Mouse (Mus musculus) heart, embryonic 10.5 days (tissue): Measurements from ENCODE around the gene Lrp10. TPM values are rescaled to one million over a fixed set of nuclear protein-coding genes. Genes with fewer than 3 reads are reported as not detected.

Experiments used
- DNase-seq: peaks from one replicate; pipeline ENCODE4 v3.0.0-alpha.2; 2017; ENCODE audit warnings: low spot score
- H3K27ac ChIP-seq: fragments of 300-500 bp; sonication (generic); 2 replicates; pipeline ENCODE4 v1.5.1; 2016; ENCODE audit warnings: mild to moderate bottlenecking
- H3K27me3 ChIP-seq: fragments of 300-500 bp; sonication (generic); 2 replicates; pipeline ENCODE4 v1.6.1; 2016; ENCODE audit warnings: mild to moderate bottlenecking; ENCODE audit not compliant: poor library complexity, insufficient read depth, severe bottlenecking
- H3K36me3 ChIP-seq: fragments of 300-500 bp; sonication (generic); 2 replicates; pipeline ENCODE4 v1.6.1; 2016; ENCODE audit warnings: mild to moderate bottlenecking, moderate library complexity
- H3K4me1 ChIP-seq: fragments of 300-500 bp; sonication (generic); 2 replicates; pipeline ENCODE4 v1.6.1; 2016; ENCODE audit warnings: mild to moderate bottlenecking
- H3K4me3 ChIP-seq: fragments of 300-500 bp; sonication (generic); 2 replicates; pipeline ENCODE4 v1.5.1; 2016; ENCODE audit warnings: mild to moderate bottlenecking, moderate library complexity
- H3K9me3 ChIP-seq: fragments of 300-500 bp; sonication (generic); 2 replicates; pipeline ENCODE4 v1.6.1; 2016; ENCODE audit warnings: mild to moderate bottlenecking, moderate library complexity
- WGBS: fragments of 180-500 bp; shearing (Covaris S2); methylation state at CpG from one replicate; pipeline ENCODE4 v1.1.7; 2016; 5-methylcytosine and 5-hydroxymethylcytosine counted together
- polyA plus RNA-seq: library from polyadenylated mRNA; unstranded; fragments of >200 nt; fragmentation: Nextera tagmentation; extraction: Ambion mirVana; gene quantifications from 2 replicates; pipeline ENCODE4 v1.2.1, GENCODE M21; 2016

Lrp10 gene
- polyA plus RNA-seq, 1 experiment from 2014 or later = 44.8 TPM

DNA sequence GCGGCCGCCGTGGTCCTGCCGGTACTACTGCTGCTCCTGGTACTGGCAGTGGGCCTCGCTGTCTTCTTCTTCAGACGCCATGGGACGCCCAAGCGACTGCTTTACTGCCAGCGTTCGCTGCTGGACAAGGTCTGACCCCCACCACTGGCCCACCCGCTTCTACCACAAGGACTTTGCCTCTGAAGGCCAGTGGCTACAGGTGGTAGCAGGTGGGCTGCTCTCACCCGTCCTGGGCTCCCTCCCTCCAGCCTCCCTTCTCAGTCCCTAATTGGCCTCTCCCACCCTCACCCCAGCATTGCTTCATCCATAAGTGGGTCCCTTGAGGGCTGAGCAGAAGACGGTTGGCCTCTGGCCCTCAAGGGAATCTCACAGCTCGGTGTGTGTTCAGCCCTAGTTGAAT lies 23.4 kb upstream of the Lrp10 start:
- no peak overlapping the region for H3K4me3 ChIP-seq
- peaks cover 60% of the 10 kb centered on the region for H3K36me3 ChIP-seq
- WGBS = 87% methylated on average over 14 of the region's 14 CpGs
- peaks cover 20% of the 10 kb centered on the region for H3K4me1 ChIP-seq
- H3K27me3 ChIP-seq = no peaks in the 10 kb centered on the region
- H3K27ac ChIP-seq = no peak overlapping the region
- H3K9me3 ChIP-seq = no peaks in the 10 kb centered on the region
- no peak for DNase-seq

DNA sequence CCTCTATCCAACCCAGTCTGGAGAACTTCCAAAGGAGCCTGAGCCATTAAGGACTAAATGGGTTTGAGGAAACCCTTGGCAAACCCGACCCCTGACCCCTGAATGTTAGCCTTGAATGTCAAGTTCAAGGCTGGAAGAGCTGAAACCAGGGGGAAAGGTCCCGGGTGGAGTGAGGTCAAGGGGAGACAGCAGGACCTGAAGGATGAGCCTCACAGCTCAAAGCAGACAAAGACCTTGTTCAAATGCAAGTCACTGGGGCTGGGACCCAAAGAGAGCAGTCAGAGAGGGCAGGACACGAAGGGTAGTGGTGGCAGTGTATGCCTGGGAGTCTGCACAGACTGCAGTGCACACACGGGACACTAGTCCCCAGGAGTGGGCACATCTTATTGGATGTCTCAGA lies 22.6 kb upstream of the Lrp10 start:
- DNase-seq = no peak
- Histone ChIP-seq H3K9me3 (no peaks in the 10 kb centered on the region), H3K27ac (no peak overlapping the region), H3K4me3 (no peak overlapping the region), H3K36me3 (peaks cover 52% of the 10 kb centered on the region), H3K4me1 (peaks cover 23% of the 10 kb centered on the region), H3K27me3 (no peaks in the 10 kb centered on the region)
- 73% methylated on average over 4 of the region's 4 CpGs for WGBS

DNA sequence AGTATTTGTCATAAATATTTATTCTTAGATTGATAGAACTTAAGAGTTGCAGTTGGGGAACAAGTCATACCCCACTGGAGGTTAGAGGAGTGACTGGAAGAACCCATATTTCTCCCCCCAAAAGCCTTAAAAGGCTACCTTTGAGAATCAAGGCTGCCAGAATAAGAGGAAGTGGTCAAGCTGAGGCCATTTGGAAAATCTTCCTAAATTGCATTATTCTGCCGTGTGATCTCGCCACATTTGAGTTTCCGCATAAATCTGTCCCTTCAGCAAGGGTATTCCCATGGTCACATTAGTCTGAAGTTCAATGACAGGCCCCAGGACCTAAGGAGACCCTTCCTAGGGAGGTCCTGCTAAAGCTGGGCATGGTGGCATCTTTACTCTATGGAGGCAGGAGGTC lies 21.4 kb upstream of the Lrp10 start:
- H3K36me3 ChIP-seq = peaks cover 40% of the 10 kb centered on the region
- DNase-seq = no peak
- WGBS = 82% methylated on average over 3 of the region's 3 CpGs
- peak overlapping the region; percentile 26; the same call in 1 of the 2 replicates for H3K27ac ChIP-seq
- H3K4me1 ChIP-seq = peaks cover 23% of the 10 kb centered on the region
- no peak overlapping the region for H3K4me3 ChIP-seq
- no peaks in the 10 kb centered on the region for H3K27me3 ChIP-seq
- no peaks in the 10 kb centered on the region for H3K9me3 ChIP-seq

DNA sequence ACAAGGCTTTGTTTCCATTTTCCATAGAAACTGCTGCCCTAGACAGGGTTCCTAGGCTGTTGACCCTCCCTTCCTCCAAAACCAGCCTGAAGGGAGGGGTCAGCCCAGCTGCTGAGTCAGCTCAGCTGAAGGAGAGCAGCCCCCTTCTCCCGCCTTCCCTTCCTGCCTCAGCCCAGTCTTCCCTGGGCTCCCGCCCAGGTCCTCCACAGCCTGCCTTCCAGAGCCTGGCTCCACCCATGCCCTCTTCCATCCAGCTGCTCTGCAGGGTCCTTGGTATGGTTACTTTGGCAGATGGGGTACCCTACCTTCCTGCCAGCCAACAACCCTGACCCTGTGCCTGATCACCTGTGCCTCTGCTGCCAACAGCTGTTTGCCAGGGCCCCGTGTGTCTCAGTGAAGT lies 20.7 kb upstream of the Lrp10 start:
- Histone ChIP-seq H3K4me3 (0 out of 2 replicates have a peak overlapping the region, but pooled peaks have one; percentile 22), H3K4me1 (peaks cover 23% of the 10 kb centered on the region), H3K27me3 (no peaks in the 10 kb centered on the region), H3K9me3 (no peaks in the 10 kb centered on the region), H3K27ac (peak overlapping the region; percentile 64), H3K36me3 (peaks cover 35% of the 10 kb centered on the region)
- 25% methylated on average over 3 of the region's 3 CpGs for WGBS
- no peak for DNase-seq

DNA sequence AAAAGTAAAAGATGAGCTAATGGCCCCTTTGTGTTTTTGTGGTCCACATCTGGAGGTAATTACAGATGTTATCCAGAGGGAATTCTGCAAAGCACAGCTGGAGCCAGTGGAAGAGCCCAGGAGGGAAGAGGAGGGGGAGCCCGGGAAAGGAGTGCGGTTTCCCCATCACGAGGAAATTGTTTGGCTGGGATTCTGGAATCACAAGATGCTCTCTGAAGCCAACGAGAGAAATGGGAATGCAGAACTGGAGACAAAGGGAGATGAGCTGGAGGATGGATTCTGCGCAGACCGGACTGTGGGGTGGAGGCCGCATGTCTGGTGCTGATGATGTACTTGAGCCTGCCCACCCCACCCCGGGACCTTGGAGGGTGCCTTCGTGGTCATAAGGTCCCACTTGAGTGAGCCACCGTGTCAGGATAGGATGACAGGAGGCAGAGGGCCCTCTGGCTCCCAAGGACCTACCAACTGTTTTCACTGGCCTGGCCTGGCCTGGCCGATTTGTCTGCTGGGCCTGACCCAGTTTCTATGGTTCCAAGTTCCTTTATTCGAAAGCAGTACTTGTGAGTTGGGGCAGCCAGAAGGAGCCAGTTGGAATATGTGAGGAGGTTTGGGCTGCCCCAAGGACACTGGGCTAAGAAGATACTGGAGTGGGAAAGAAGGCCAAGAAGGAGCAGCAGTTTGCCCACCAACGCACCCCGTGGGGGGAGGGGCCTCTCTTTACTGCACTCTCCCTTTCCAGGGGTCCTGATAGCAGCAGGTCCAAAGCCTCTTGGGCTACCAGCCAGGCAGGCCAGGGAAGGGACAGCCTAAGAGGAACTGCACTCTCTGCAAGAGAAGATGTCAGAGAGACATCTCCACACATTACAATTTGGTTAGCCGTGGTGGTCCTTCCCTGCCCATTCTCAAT lies 20.0 kb upstream of the Lrp10 start:
- 49% methylated on average over 15 of the region's 15 CpGs for WGBS
- Histone ChIP-seq H3K4me1 (peaks cover 26% of the 10 kb centered on the region), H3K27me3 (no peaks in the 10 kb centered on the region), H3K27ac (peak overlapping the region; percentile 64), H3K4me3 (no peak overlapping the region), H3K9me3 (no peaks in the 10 kb centered on the region), H3K36me3 (peaks cover 28% of the 10 kb centered on the region)
- no peak for DNase-seq

DNA sequence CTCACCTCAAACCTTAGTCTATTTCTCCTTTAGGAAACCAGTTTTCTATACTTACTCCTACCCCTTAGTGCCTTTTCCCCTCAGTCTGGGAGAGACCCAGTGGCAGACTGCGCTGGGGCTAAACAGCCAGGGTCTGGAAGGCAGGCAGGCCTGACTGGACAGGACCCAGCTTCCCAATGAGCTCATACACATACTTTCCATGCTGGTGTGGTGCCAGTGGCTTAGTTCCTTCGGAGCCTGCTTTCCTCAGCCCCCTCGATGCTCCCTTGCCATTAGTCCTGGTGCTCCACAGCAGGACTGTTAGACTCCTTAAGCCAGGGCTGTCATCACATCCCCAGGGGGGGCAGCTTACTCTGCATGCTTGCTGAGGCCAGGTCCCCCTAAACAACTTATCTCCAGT lies 18.5 kb upstream of the Lrp10 start:
- H3K9me3 ChIP-seq = no peaks in the 10 kb centered on the region
- H3K36me3 ChIP-seq = peaks cover 13% of the 10 kb centered on the region
- 26% methylated on average over 3 of the region's 3 CpGs for WGBS
- H3K4me1 ChIP-seq = peaks cover 28% of the 10 kb centered on the region
- no peak for DNase-seq
- no peak overlapping the region for H3K27ac ChIP-seq
- no peak overlapping the region for H3K4me3 ChIP-seq
- no peaks in the 10 kb centered on the region for H3K27me3 ChIP-seq

DNA sequence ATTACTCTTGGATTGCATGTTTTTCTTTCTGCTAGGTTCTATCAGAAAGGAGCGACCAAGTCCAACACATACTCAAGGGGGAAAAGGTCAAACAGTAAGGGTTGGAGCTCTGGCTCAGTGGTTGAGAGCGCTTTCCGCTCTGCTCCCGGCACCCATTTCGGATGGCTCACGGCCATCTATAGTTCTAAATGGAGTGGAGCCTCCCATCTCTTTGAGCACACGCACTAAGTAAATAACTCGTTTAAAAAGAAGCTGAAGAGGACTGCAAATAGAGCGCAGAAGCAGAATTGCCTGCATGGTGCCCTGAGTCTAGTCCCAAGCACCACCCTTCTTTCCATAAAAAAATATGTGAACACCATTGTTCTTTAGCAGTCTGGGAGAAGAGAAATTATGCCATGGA lies 10.4 kb upstream of the Lrp10 start:
- 84% methylated on average over 9 of the region's 9 CpGs for WGBS
- Histone ChIP-seq H3K4me3 (no peak overlapping the region), H3K27me3 (peaks cover 9% of the 10 kb centered on the region; the same call in 1 of the 2 replicates), H3K36me3 (no peaks in the 10 kb centered on the region), H3K9me3 (no peaks in the 10 kb centered on the region), H3K27ac (no peak overlapping the region), H3K4me1 (peaks cover 5% of the 10 kb centered on the region; the same call in 1 of the 2 replicates)
- DNase-seq = no peak

DNA sequence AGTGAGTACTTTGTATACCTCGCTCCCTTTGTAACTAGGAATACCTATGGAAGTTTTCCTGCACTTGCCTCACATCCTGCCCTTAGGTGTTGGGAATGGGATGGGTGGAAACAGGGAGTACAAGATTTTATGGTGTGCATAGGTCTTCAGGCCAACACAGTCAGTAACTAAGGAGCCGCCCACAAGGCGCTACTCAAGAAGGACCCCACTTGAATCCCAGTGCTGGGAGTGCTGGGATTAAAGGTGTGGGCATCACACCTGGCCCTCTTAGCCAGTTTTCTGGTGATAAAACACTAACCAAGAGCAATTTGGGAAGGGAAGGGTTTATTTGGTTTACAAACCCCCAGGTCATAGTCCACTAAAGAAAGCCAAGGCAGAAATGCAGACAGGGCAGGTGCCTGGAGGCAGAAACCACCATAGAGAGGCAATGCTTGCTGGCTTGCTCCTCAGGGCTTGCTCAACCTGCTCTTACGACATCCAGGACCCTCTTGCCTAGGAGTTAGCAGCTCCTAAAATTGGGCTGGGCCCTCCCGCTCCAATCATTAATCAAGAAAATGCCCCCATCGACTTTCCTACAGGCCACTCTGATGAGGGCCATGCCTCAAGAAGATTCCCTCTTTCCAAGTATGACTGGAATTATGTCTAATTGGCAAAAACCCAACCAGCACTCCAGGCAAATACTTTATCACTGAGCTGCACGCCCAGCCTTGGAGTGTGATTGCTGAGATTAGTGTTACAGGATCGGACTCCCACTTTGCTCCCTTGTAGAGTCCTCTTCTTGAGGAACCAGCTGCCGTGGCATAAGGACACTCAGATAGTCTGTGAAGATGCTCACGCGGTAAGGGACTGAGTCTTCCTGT lies 9.0 kb upstream of the Lrp10 start:
- H3K4me3 ChIP-seq = no peak overlapping the region
- no peak for DNase-seq
- H3K27ac ChIP-seq = no peak overlapping the region
- H3K9me3 ChIP-seq = no peaks in the 10 kb centered on the region
- H3K27me3 ChIP-seq = peaks cover 9% of the 10 kb centered on the region; the same call in 1 of the 2 replicates
- 72% methylated on average over 11 of the region's 11 CpGs for WGBS
- no peaks in the 10 kb centered on the region for H3K36me3 ChIP-seq
- H3K4me1 ChIP-seq = no peaks in the 10 kb centered on the region

DNA sequence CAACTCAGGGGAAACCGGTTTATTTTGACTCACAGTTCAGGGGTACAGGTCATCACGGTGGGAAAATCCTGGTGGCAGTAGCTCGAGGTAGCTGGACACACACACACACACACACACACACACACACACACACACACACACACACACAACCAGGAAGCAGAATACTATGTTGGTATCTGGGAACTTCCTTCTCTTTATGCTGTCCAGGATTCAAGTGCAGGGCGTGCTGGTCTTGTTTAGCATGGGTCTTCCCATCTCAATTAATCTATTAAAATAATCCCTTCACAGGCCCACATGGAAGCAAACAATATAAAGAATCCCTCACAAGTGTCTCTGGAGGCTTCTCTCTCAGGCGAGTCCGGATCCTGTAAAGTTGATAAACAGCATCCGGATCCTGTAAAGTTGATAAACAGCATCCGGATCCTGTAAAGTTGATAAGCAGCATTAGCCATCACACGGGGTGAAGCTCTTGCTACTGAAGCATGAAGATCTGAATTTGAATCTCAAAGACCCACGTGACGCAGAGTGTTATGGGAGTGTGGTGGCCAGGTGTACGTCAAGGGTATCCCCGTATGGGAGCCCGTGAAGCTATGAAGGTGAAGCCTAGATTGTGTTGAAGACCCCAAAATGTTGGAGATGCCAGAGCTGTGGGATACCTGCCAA lies 5.9 kb upstream of the Lrp10 start:
- Histone ChIP-seq H3K36me3 (no peaks in the 10 kb centered on the region), H3K27ac (no peak overlapping the region), H3K4me1 (no peaks in the 10 kb centered on the region), H3K9me3 (no peaks in the 10 kb centered on the region), H3K27me3 (no peaks in the 10 kb centered on the region), H3K4me3 (no peak overlapping the region)
- WGBS = 75% methylated on average over 14 of the region's 14 CpGs
- DNase-seq = no peak

DNA sequence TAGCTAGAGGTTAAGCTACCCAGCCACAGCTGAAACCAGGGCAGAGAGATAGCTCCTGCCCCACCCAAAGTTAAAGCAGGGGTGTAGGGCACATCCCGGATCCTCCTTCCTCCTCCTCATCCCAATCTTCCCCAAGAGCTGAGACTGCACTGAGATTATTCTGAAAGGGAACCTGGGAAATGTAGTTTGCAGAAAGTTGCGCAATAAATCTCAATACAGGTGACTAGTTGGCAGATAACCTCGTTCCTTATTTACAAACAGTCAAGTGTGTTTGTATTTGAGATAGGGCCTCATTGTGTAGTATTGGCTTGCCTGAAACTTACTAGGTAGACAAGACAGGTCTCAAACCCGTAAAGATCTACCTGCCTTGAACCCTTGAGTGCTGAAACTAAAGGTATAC lies 1.8 kb upstream of the Lrp10 start:
- no peak overlapping the region for H3K4me3 ChIP-seq
- H3K4me1 ChIP-seq = peaks cover 17% of the 10 kb centered on the region
- no peaks in the 10 kb centered on the region for H3K9me3 ChIP-seq
- H3K27ac ChIP-seq = no peak overlapping the region
- H3K36me3 ChIP-seq = peaks cover 12% of the 10 kb centered on the region; the same call in 1 of the 2 replicates
- no peaks in the 10 kb centered on the region for H3K27me3 ChIP-seq
- no peak for DNase-seq
- WGBS = 80% methylated on average over 4 of the region's 4 CpGs

DNA sequence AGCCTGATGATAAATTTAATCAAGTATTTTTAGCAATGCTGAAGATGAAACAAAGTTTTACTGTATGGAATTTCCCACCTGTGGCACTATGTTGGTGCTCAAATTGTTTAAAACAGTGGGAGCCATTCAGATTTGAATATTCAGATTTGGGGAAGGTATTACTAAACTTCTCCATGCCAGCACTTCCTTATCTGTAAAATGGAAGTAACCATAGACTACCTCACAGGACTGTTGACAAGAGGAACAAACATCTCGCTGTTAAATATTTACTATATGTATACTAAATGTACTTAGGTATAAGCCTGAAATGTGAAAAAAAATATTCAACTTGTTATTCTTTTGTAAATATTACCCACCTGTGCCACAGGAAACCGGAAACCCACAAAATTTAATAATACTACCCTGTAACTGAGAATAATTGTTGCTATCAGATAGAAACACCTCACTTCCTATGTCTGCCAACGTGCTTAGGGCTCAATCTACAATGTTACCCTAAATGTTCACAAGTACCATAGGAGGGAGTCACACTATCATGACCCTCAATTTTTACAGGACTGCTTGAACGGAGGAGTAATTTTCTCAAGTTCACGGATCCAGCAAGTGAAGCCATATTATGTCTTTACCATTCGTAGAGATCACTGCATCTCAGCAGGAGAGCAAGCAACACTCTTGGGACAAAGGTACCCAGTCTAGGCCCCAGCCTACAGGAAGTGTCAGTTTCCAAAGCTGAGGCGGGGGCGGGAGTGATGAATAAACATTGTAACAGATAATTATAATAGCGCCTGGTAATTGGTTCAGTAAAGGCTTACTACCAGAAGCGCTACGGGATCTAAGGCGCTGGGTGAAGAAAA lies 604 bp upstream of the Lrp10 start:
- Histone ChIP-seq H3K9me3 (no peaks in the 10 kb centered on the region), H3K4me1 (peaks cover 21% of the 10 kb centered on the region), H3K36me3 (peaks cover 24% of the 10 kb centered on the region), H3K27ac (peak overlapping the region; percentile 93), H3K27me3 (no peaks in the 10 kb centered on the region), H3K4me3 (peak overlapping the region; percentile 80)
- WGBS = 17% methylated on average over 12 of the region's 12 CpGs
- no peak for DNase-seq
